Mouse (Mus musculus) thymus, adult 2 months (tissue): ENCODE measurements around the gene Ccdc66.

Experiments
- CTCF ChIP-seq: fragments of 200-500 bp; IDR thresholded peaks from 2 replicates; pipeline ENCODE4 v1.5.1; 2012; ENCODE audit warnings: mild to moderate bottlenecking, control low read depth, low read length, moderate library complexity, borderline replicate concordance; ENCODE audit not compliant: control insufficient read depth, poor library complexity, insufficient read depth; ENCODE audit errors: extremely low read depth
- POLR2A ChIP-seq: fragments of 200-500 bp; IDR thresholded peaks from 2 replicates; pipeline ENCODE4 v1.6.1; 2012; ENCODE audit warnings: mild to moderate bottlenecking, low read length, control low read depth, moderate library complexity; ENCODE audit not compliant: control insufficient read depth, poor library complexity, insufficient read depth; ENCODE audit errors: extremely low read depth

- no peak for TF ChIP-seq POLR2A
- no peak for TF ChIP-seq CTCF
These were observed 35.7 kb upstream of the Ccdc66 start for GRCm38 (mm10) chr14:27543838-27544426.
